Mouse (Mus musculus) MEL-GATA-1-ER (cell line): ENCODE results near the gene Chrne.
"Not testable (repeated sequence)": the region's sequence is repeated elsewhere in the genome, so short reads cannot be mapped to it uniquely, and the experiment has no call there.

Experiments
- DNase-seq: peaks from one replicate; pipeline ENCODE4 v3.0.0-alpha.2; 2012; ENCODE audit warnings: low read depth; ENCODE audit errors: extremely low read depth

Gene Chrne

DNA sequence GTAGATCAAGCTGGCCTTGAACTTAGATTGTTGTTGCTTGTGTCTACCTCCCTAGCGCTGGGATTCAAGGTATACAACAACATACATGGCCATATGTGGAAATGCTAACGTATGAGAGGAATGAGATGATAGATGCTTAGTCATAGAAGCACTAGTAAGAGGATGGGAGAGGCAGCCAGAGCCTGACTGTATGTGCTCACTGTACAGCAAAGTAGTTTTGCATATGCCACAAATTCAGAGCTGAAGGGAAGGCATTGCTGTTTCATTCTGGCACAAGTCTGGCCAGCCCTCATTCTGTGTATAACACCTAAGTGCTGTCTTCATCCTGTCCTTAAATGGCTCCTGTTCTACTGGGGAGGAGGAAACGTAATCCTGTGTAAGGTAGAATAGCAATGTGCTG lies 32.8 kb downstream of the Chrne start:
- DNase-seq = no peak

DNA sequence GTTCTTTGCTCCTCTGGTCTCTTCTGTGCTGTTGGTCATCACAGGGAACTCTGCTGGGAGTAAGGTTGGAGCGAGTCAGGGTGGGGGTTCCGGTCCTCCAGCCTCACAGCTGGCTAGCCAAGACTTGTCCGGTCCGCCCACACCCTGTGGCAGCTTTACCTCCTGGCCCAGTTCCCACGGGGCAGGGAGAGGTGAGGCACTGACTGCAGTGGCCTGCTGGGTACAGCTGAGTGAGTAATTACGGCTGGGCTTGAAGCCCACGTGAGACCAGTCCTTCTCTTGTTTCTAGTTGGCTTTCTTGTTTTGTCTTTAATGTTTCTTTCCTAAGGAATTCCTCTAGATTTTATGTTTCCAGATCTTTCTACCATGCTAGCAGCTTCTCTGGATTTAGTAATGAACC lies 33.6 kb downstream of the Chrne start:
- DNase-seq = no peak

DNA sequence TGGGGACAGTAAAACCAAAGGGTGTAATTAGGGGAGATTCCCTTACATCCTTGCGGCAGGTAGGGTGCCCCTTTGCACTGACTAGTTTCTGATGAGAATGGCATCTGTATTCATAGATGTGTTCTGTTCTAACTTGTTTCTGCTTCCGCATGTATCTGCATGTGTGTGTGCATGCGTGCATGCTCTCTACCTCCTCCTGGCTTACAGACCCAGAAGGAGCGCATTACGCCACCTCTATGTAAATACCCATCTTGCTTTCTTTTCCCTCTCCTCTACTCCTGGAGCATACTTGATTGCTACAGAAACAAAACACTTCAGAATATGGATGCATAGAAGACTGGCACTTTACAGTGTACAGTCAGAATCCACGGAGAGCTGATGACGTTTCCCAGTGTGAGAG lies 35.2 kb downstream of the Chrne start:
- DNase-seq = no peak

DNA sequence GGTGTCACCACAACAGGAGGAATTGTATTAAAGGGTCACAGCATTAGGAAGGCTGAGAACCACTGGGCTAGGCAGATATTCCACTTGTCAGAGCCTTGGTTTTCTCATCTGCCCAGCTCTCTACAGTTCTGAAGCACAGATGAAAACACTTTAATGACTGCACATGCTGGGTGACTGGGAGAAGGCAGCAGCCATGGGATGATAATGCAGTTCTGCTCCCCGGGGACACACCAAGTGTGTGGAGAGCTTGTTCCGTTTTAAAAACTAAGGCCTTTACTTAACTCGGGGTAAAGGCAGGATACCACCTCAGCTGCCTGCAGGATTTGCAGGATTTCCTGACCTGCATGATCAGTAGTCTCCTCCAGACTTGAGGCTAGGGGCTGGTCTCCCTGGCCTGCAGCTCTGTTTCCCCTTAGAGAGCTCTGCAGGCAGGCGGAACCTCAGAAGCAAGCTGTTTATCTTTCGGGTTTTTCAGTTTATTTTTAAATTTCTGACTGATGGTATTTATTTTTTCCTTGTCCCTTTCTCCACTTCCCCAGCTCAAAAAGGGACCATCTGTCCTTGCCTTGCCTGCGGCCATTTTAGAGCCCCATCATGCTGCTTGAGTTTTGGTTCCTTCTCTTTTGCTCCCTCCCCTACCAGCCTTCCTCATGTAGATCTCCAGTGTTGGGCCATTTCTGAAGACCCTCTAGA lies 35.8 kb downstream of the Chrne start:
- no peak for DNase-seq

DNA sequence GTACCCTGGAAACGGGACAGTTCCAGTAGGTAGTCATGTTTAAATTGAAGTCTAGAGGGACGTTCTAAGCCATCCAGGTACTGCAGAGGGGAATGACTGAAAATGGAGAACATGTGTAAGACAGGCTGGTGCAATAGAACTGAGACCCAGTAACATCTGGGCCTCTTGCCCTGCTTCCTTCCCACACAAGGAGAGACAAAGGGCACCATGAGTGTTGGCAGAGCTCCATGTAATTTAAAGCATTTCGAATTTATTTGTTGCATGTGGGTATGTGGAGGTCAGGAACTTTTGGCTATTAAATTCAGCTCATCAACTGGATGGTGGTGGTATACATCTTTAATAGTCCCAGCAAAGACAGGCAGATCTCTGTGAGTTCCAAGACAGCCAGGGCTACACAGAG lies 36.8 kb downstream of the Chrne start:
- no peak for DNase-seq

DNA sequence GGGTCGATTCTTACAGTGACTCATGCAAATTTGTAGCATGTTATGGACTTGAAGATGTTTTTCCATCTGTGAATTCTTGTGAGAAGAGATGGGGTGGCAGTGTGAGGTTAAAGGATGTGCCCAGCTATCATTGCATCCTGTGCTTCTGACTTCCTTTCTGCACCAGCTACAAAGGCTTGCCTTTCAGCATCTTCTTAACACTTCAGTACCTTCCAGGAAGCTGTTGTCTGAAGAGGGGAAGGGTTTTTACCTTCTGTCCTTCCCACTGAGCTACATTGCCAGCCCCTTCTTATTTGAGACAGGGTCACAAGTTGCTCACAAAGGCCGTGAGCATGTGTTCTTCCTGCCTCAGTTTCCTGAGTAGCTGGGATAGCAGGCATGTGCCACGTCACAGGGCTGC lies 38.1 kb downstream of the Chrne start:
- no peak for DNase-seq

DNA sequence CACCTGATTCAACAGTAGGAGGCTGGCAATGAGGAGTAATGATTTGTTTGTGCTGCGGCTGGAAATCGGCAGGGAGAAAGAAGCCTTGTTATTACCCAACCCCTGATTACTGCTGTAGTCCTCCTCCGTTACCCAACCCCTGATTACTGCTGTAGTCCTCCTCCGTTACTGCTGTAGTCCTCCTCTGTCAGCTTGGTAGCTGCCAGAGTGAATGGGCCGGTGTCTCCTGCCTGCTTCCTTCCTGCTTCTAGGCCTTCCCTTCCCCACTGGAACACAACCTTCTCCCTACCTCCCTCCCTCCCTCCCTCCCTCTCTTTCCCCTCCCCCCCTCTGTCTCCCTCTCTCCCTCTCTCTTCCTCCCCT lies 38.7 kb downstream of the Chrne start:
- no peak for DNase-seq

DNA sequence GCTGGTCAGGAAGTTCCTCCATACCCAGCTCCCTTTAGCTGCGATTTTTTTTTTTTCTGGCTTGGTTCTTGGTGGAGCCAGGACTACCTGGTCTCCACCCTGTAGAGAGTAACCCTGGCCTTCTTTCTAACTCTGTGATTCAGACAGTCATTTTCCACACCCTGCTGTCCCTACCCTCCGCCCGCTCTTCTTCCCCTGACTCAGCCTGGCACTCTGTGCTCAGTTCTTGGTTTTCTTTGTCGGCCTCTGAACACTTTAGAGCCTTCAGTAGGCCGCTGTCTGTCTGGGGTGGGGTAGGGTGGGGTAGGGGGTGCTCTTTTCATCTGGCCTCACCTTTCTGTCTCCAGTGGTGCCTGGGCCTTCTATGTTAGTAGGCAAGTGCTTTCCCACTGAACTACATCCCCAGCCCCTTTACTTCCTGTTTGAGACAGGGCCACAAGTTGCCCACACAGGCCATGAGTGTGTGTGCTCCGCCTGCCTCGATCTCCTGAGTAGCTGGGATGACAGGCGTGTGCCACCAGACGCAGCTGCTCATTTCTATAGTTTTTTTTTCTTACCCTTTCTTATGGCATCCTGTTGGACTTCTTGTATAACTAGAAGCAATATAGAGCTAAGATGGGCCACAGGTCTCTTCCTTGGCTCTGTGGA lies 39.2 kb downstream of the Chrne start:
- DNase-seq = no peak

DNA sequence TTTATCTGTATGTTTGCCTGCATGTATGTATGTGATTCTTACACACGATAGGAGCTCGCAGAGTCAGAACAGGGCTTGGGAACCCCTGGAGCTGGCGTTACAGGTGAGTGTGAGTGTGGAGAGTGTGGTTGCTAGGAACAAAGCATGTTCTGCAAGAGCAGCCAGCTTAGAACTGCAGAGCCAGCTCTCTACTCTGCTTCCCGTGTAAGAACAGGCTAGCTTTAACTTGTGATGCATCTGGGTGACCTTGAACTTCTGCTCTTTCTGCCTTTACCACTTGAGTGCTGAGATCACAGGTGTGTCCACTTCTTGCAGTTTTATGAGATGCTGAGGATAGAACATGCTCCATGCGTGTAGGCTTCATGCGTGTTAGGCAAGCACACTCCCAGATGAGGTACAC lies 40.1 kb downstream of the Chrne start:
- DNase-seq = no peak

DNA sequence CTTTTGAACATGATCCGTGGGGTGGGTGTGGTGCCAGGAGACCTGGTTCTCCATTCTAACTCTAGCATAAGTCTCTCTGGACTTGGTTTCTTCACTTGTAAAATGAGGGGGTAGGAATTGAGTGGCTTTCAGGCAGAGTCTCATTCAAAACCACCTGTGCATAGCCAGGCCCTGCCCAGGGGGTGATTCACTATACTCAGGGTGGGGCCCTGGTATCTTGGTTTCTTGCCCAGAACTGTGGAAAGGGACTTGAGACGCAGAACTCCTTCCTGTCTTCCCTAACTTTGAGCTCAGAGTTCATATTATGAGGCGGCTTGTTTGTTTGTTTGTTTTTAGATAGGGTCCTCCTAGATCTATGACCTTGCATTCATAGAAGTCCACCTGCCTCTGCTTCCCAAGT lies 41.8 kb downstream of the Chrne start:
- DNase-seq = no peak

DNA sequence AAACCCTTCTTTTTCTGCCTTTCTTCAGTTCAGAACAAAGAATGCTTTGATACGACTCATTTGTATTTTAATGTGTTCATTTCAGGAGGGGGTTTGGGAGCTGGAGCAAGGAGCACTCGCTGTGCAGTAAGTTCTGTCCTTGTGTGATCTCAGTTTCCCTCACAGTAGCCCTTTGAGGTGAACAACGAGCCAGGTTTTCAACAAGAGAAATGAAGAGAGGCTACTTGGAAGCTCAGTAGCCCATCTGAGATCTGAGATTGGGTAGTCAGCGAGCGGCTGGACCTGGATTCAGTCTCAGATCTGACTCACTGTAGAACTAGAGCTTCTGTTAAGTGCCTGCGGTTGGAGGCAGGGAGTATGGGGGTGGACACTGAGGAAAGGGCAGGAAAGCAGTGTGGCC lies 45.1 kb downstream of the Chrne start:
- DNase-seq = no peak

DNA sequence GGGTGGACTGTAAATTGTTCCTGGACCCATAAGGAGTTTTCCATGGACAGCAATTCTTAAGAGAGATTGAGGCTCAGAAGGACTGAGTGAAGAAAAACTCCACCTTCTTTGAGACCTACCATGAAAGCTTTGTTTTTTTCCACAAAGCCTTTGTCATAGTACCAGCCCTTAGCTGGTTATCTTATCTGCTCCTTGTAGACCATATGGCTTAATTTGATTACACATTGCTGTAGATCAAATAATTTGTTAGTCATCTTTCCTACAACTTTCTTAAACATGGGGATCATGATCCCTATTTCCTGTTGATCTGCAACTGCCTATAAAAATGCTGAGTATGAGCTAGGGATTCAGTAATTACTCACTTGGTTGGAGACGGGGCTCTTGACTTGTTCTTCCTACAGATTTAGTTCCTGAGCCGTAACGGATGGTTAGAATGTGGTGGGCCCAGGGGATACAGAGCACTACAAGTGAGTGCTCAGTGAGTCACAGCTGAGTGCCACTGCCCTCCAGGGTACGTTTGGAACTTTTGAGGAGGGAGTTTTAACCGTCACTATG lies 46.6 kb downstream of the Chrne start:
- DNase-seq = no peak

DNA sequence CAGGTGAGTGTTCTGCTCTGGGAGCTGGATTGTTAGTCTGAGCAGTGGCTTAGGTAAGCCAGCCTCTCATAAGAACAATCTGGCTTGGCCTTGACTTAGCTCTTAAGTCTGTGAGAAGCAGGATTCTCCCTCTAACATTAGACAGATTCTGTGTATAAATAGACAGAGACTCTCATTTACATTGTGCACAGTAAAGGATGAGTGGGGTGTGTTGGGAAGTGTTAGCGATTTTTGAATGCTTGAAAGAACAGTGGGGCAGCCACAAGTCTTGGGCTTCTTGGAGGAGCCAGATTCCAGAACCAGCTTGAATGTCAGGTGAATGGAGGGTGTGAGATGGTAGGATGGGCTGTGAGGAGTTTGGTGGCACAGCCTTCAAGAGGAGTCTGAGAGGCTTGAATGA lies 47.4 kb downstream of the Chrne start:
- DNase-seq = no peak

DNA sequence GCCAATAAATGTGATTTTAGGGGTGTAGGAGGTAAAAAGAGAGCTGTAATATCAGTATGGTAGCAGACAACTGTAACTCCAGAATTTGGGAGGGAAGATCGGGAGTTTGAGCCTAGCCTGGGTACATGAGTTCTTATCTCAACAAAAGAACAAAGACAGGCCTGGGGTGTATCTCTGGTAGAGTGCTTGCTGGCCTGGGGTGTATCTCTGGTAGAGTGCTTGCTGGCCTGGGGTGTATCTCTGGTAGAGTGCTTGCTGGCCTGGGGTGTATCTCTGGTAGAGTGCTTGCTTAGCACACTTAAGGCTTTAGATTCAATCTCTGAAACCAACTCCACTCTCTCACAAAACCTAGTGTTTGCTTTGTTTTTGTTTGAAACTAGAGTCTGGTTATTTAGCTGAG lies 48.4 kb downstream of the Chrne start:
- not testable (repeated sequence) for DNase-seq

DNA sequence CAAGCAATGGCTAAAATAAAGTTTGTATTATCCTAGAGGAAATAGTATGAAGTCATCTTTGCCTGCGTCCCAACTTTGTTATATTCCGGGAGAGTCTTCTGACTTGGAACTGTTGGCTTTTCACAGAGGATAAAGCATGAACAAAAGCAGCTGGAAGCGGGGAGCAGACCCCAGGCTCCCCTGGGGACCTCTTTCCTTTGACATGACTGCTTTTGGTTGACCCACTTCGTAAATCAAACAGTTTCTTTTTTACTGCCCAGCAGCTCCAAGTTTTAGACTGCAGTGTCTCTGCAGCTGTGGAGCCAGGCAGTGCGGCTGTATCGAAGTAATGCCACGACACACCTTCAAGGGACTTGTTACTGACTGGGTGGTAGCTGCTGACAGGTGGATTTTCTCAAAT lies 52.4 kb downstream of the Chrne start:
- no peak for DNase-seq
